Mouse (Mus musculus): ENCODE results near the gene Itga5. TPM values are rescaled to one million over a fixed set of nuclear protein-coding genes. Genes with fewer than 3 reads are reported as not detected.
A peak's percentile ranks its signal among the peaks of the same experiment; 100 is the strongest.

Itga5 gene
- polyA plus RNA-seq, 1 experiment from 2014 or later: 24.6 TPM

- H3K9ac ChIP-seq (replicated peaks; ENCODE audit: low read length): peak overlapping the region; percentile 5
- H3K36me3 ChIP-seq (replicated peaks; ENCODE audit: control insufficient read depth, insufficient read depth, low read depth, low read length): no peaks in the 10 kb centered on the region
- DNase-seq (ENCODE audit: low spot score): peak; percentile 65
- WGBS: 4% methylated on average over 18 of the region's 18 CpGs
- no peaks in the 10 kb centered on the region for H3K9me3 ChIP-seq (replicated peaks; ENCODE audit: control insufficient read depth, low read length)
- H3K4me2 ChIP-seq (ENCODE audit: low read depth, low read length): peak overlapping the region; percentile 36; the same call in 1 of the 2 replicates
- peak overlapping the region; percentile 90 for H3K27ac ChIP-seq (replicated peaks; ENCODE audit: low read depth, low read length)
- no peaks in the 10 kb centered on the region for H3K27me3 ChIP-seq (ENCODE audit: control insufficient read depth, insufficient read depth, low read length)
- ATAC-seq (replicated peaks; ENCODE audit: insufficient number of reproducible peaks, low FRiP score, low TSS enrichment, low read depth): no peak
- H3K4me1 ChIP-seq (ENCODE audit: control insufficient read depth, insufficient read depth, low read length): peaks cover 33% of the 10 kb centered on the region
- no peak overlapping the region for H3K4me3 ChIP-seq (ENCODE audit: low read depth, low read length)
Measured at GRCm38 (mm10) chr15:103300067-103300471, 66.5 kb downstream of the Itga5 start.

- H3K4me2 ChIP-seq (ENCODE audit: low read depth, low read length): no peak overlapping the region
- H3K9ac ChIP-seq (replicated peaks; ENCODE audit: low read length): peak overlapping the region; percentile 5
- WGBS: 42% methylated on average over 8 of the region's 8 CpGs
- H3K36me3 ChIP-seq (replicated peaks; ENCODE audit: control insufficient read depth, insufficient read depth, low read depth, low read length): no peaks in the 10 kb centered on the region
- ATAC-seq (replicated peaks; ENCODE audit: insufficient number of reproducible peaks, low FRiP score, low TSS enrichment, low read depth) (no peak), DNase-seq (ENCODE audit: low spot score) (no peak)
- H3K4me3 ChIP-seq (ENCODE audit: low read depth, low read length): no peak overlapping the region
- H3K27ac ChIP-seq (replicated peaks; ENCODE audit: low read depth, low read length): peak overlapping the region; percentile 90
- no peaks in the 10 kb centered on the region for H3K27me3 ChIP-seq (ENCODE audit: control insufficient read depth, insufficient read depth, low read length)
- H3K9me3 ChIP-seq (replicated peaks; ENCODE audit: control insufficient read depth, low read length): no peaks in the 10 kb centered on the region
- peaks cover 33% of the 10 kb centered on the region for H3K4me1 ChIP-seq (ENCODE audit: control insufficient read depth, insufficient read depth, low read length)
Measured at GRCm38 (mm10) chr15:103299644-103300043, 66.9 kb downstream of the Itga5 start.

GRCm38 (mm10) chr15:103298861-103299616 is 67.5 kb downstream of the Itga5 start:
- DNase-seq (ENCODE audit: low spot score): no peak
- ATAC-seq (replicated peaks; ENCODE audit: insufficient number of reproducible peaks, low FRiP score, low TSS enrichment, low read depth): no peak
- Histone ChIP-seq H3K36me3 (replicated peaks; ENCODE audit: control insufficient read depth, insufficient read depth, low read depth, low read length) (no peaks in the 10 kb centered on the region), H3K9ac (replicated peaks; ENCODE audit: low read length) (peak overlapping the region; percentile 5; the same call in 1 of the 2 replicates), H3K27ac (replicated peaks; ENCODE audit: low read depth, low read length) (peak overlapping the region; percentile 90), H3K4me1 (ENCODE audit: control insufficient read depth, insufficient read depth, low read length) (peaks cover 30% of the 10 kb centered on the region), H3K4me2 (ENCODE audit: low read depth, low read length) (no peak overlapping the region), H3K4me3 (ENCODE audit: low read depth, low read length) (no peak overlapping the region), H3K9me3 (replicated peaks; ENCODE audit: control insufficient read depth, low read length) (no peaks in the 10 kb centered on the region), H3K27me3 (ENCODE audit: control insufficient read depth, insufficient read depth, low read length) (no peaks in the 10 kb centered on the region)
- WGBS: 76% methylated on average over 5 of the region's 5 CpGs

GRCm38 (mm10) chr15:103298026-103298425 is 68.5 kb downstream of the Itga5 start:
- whole genome bisulfite sequencing: 70% methylated on average over 3 of the region's 3 CpGs
- H3K4me3 ChIP-seq (ENCODE audit: low read depth, low read length): no peak overlapping the region
- H3K4me1 ChIP-seq (ENCODE audit: control insufficient read depth, insufficient read depth, low read length): peaks cover 25% of the 10 kb centered on the region

GRCm38 (mm10) chr15:103297313-103297712 is 69.2 kb downstream of the Itga5 start:
- H3K4me2 ChIP-seq (ENCODE audit: low read depth, low read length): no peak overlapping the region
- H3K27ac ChIP-seq (replicated peaks; ENCODE audit: low read depth, low read length): no peak overlapping the region
- H3K9me3 ChIP-seq (replicated peaks; ENCODE audit: control insufficient read depth, low read length): no peaks in the 10 kb centered on the region
- no peak for ATAC-seq (replicated peaks; ENCODE audit: insufficient number of reproducible peaks, low FRiP score, low TSS enrichment, low read depth)
- WGBS: 60% methylated on average over 6 of the region's 6 CpGs
- no peaks in the 10 kb centered on the region for H3K36me3 ChIP-seq (replicated peaks; ENCODE audit: control insufficient read depth, insufficient read depth, low read depth, low read length)
- H3K4me1 ChIP-seq (ENCODE audit: control insufficient read depth, insufficient read depth, low read length): peaks cover 22% of the 10 kb centered on the region
- DNase-seq (ENCODE audit: low spot score): no peak
- H3K9ac ChIP-seq (replicated peaks; ENCODE audit: low read length): no peak overlapping the region
- H3K4me3 ChIP-seq (ENCODE audit: low read depth, low read length): no peak overlapping the region
- no peaks in the 10 kb centered on the region for H3K27me3 ChIP-seq (ENCODE audit: control insufficient read depth, insufficient read depth, low read length)

More at GRCm38 (mm10) chr15:103298026-103298425, 68.5 kb downstream of the Itga5 start:
- Histone ChIP-seq H3K9ac (replicated peaks; ENCODE audit: low read length) (no peak overlapping the region), H3K36me3 (replicated peaks; ENCODE audit: control insufficient read depth, insufficient read depth, low read depth, low read length) (no peaks in the 10 kb centered on the region), H3K27me3 (ENCODE audit: control insufficient read depth, insufficient read depth, low read length) (no peaks in the 10 kb centered on the region), H3K4me2 (ENCODE audit: low read depth, low read length) (no peak overlapping the region), H3K27ac (replicated peaks; ENCODE audit: low read depth, low read length) (peak overlapping the region; percentile 49), H3K9me3 (replicated peaks; ENCODE audit: control insufficient read depth, low read length) (no peaks in the 10 kb centered on the region)
- DNase-seq (ENCODE audit: low spot score) (no peak), ATAC-seq (replicated peaks; ENCODE audit: insufficient number of reproducible peaks, low FRiP score, low TSS enrichment, low read depth) (no peak)

- Histone ChIP-seq H3K27ac (replicated peaks; ENCODE audit: low read depth, low read length) (peak overlapping the region; percentile 53), H3K9ac (replicated peaks; ENCODE audit: low read length) (0 out of 2 replicates have a peak overlapping the region, but pooled peaks have one; percentile 11), H3K4me3 (ENCODE audit: low read depth, low read length) (no peak overlapping the region), H3K27me3 (ENCODE audit: control insufficient read depth, insufficient read depth, low read length) (no peaks in the 10 kb centered on the region), H3K9me3 (replicated peaks; ENCODE audit: control insufficient read depth, low read length) (no peaks in the 10 kb centered on the region), H3K4me1 (ENCODE audit: control insufficient read depth, insufficient read depth, low read length) (peaks cover 13% of the 10 kb centered on the region), H3K36me3 (replicated peaks; ENCODE audit: control insufficient read depth, insufficient read depth, low read depth, low read length) (no peaks in the 10 kb centered on the region), H3K4me2 (ENCODE audit: low read depth, low read length) (no peak overlapping the region)
- DNase-seq (ENCODE audit: low spot score) (peak; percentile 68), ATAC-seq (replicated peaks; ENCODE audit: insufficient number of reproducible peaks, low FRiP score, low TSS enrichment, low read depth) (peak; percentile 54; the same call in 1 of the 2 replicates)
- 4% methylated on average over 5 of the region's 5 CpGs for WGBS
Measured at GRCm38 (mm10) chr15:103295851-103296250, 70.7 kb downstream of the Itga5 start.

- Histone ChIP-seq H3K36me3 (replicated peaks; ENCODE audit: control insufficient read depth, insufficient read depth, low read depth, low read length) (no peaks in the 10 kb centered on the region), H3K27me3 (ENCODE audit: control insufficient read depth, insufficient read depth, low read length) (no peaks in the 10 kb centered on the region), H3K4me3 (ENCODE audit: low read depth, low read length) (no peak overlapping the region), H3K9ac (replicated peaks; ENCODE audit: low read length) (no peak overlapping the region), H3K4me2 (ENCODE audit: low read depth, low read length) (no peak overlapping the region), H3K9me3 (replicated peaks; ENCODE audit: control insufficient read depth, low read length) (no peaks in the 10 kb centered on the region), H3K27ac (replicated peaks; ENCODE audit: low read depth, low read length) (no peak overlapping the region), H3K4me1 (ENCODE audit: control insufficient read depth, insufficient read depth, low read length) (peaks cover 11% of the 10 kb centered on the region)
- DNase-seq (ENCODE audit: low spot score): peak; percentile 60
- 28% methylated on average over 2 of the region's 2 CpGs for WGBS
- no peak for ATAC-seq (replicated peaks; ENCODE audit: insufficient number of reproducible peaks, low FRiP score, low TSS enrichment, low read depth)
Measured at GRCm38 (mm10) chr15:103294649-103295048, 71.9 kb downstream of the Itga5 start.
